Mouse (Mus musculus) mesoderm, embryonic 11.5 days (tissue): ENCODE measurements at regions not wholly inside any gene's neighbourhood (a gene's known extent, or its start where the extent isn't known, plus 50 kb on each side); places are given as distances from the start of the nearest gene placed in this dataset.

Experiments
- DNase-seq: peaks from one replicate; pipeline ENCODE4 v3.0.0-alpha.2; 2012; ENCODE audit warnings: low read depth, low spot score

DNA sequence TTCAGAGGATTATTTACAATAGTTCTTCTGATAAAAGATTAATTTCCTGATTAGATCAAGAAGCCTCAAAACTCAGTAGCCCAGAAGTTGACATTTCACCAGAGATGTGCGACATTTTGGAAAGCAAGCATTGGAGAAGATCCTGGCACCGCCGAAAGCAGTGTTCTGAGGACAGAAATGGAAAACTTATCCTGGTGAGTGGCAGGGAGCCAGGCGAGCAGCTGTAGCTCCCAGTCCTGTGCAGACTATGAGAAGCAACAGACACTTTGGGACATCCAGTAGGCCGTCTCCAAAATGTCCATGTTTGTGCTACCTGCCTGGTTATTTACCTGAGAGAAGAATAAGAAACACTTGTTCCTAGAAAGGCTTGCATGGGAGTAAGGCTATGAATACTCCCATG, 202.1 kb upstream of the Elac2 start:
- DNase-seq, result no peak

DNA sequence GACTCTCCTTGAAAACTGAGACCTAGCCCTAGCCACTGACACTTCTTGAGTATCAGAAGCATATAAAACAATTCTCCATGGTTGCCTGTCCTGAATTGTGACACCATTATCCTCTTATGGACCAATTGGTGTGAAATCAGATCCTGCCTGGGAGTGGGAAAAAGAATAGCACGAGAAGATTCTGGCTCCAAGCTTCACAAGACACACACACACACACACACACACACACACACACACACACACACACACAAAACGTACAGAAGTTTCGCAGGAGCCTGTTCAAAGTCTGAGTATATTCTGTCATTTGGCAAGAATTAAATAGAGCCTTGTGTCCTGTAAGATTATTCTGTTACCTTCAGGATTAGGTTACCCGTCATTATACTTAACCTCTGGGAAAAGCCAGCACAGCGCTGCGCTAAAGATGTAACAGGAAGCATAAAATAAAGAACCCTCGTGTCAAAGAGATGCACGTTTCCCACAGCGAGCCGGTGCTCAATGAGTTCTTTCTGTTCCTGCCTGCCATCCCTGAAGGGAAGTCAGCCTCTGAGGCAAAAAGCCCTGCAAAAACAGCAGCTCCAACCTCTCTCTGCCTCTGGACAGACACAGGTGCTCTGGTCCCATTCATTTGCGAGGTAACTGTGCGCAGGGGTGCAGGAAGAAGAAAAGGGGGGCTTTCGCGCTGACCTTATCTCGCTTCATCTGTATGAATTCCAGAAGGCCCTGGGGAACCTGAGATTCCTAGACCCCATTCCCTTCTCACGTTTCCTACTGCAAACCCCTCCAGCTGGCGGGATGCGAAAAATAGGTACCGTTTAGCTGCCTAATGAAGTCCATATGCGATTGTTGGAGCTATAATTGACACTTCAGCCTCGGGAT, 178.4 kb upstream of the Elac2 start:
- peak; percentile 85 for DNase-seq

DNA sequence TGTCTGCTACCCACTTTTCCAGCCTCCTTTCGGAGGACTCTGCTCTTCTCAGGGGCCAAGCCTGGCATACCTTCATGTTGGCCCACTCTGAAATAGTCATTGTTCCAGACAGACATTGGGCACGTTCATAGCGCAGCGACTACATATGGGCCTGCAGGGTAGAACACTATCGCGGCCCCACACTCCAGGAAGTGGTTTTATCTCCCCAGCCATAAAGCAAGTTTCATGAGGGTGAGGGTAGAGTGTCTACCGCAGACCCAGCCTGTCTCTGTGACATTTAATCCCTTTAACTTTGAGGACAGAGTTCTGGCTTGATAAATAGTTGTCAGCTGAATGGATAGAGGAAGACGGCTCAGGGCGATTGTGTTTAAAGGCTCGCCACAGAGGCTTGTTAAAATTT, 177.5 kb upstream of the Elac2 start:
- DNase-seq, result peak; percentile 49

DNA sequence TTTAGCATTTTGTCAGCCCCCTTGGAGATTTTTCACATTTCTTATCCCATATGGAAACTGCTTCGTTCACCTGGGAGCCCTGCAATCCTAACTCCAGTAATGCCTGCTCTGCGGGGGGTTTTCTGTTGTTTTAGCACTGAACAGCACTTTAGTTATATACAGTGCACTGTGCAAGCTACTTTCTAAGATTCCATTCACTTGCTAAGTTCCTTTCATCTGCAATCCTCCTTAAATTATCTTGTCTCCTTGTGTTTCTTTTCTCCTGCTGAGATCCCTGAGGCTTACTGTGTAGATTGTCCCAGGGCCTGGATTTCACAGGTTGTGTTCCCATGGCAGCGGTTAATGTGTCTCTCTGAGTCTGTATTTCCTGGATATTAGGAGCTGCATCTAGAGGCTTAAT, 173.3 kb upstream of the Elac2 start:
- DNase-seq, result no peak

DNA sequence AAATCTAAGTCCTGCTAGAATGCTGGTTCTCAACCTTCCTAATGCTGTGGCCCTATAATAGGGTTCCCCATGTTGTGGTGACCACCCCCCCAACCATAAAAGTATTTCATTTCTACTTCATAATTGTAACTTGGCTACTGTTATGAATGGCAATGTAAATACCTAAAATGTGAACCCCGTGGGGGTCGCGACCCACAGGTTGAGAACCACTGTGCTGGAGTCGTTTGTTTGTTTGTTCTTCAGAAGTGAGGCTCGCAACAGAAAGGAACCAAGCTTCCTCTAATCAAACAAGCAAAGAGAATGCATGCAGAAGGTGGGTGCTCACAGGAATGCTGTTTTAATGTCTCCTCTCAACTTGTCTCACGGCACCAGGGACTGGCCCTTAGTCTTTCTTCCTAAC, 166.4 kb upstream of the Elac2 start:
- DNase-seq, result no peak

DNA sequence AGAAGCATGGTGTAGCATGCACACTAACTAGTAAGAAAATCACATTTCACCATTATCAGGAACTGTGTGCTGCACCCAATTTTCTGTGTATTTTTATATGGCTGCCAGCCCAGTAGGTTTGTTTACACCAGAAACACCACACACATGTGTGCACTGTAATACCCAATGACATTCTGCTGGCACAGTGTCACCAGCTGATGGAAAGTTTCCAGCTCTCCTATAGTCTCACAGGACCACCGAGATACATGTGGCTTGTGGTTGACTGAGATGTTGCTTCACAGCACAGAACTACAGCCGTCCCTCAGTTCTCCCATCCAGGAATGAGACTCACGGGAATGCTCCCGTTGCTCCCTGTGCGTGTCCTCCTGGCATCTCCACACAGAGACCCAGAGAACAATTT, 149.4 kb upstream of the Elac2 start:
- DNase-seq, result no peak

DNA sequence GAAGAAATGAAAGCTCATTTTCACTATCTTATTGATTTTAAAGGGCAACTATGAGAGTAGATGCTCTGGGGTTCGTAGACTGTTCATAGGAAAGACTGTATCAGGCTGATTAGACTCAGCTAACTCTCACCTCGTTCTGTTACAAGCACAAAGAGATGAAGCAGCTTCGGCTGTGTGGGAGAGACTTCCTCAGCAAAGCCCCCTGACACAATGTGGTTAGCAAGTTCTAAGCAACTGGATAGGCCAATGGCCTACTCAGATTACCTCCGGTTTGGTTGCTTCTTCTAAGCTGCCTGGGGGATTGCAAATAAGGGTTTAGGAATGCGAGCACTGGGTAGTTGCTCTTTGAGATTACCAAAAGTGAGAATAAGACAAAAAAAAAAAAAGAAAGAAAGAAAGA, 146.4 kb upstream of the Elac2 start:
- no peak for DNase-seq

DNA sequence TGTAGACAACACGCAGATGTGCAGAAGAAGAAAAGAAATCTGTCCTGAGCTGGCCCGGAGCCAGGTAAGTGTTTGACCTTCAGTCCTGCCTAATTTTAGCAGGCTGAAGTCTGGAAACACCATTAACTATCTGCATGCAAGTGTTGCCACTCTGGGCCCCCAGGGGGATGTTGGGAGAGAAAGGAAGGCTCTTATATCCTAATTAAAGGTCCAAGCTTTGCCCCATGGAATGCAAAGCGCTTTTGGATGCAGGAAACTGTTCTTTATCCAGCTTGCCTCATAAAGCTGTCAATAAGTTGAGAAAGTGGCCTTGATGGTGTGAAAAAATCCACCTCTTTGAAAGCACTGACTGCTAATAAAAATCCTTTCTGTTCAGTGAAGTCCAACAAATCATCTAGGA, 145.1 kb upstream of the Elac2 start:
- peak; percentile 77 for DNase-seq

DNA sequence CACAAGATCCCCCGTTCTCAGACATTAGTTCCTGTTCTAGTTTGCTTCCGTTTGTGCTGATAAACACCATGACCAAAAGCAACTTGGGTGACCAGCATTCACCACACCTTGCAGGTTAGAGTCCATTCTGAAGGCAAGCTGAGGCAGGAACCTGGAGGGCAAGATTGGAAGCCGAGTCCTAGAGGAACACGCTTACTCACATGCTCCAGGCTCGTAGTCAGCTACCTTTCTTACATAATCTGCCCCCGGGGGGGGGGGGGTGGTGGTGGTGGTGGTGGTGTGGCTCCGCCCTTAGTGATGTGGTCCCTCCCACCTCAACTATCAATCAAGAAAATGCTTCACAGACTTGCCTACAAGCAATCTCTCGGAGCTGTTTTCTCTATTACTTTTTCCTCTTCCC, 142.1 kb upstream of the Elac2 start:
- no peak for DNase-seq

DNA sequence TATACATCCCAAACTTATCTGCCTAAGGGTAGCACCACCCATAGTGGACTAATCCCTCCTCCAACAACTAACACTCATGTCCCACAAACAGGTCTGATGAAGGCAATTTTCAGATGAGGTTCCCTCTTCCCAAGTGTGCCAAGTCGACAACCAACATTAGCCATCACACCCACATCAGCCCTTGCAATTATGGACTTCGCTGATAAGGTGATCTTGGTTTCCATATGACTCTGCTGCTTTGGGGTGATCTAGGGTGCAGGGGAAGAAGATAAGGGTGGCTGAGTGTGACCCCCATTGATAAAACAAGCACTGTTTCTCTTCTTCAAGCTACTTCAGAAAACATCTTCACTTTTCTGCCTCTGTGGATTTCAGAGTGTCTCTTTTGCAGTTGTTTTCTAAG, 137.7 kb upstream of the Elac2 start:
- DNase-seq, result no peak

DNA sequence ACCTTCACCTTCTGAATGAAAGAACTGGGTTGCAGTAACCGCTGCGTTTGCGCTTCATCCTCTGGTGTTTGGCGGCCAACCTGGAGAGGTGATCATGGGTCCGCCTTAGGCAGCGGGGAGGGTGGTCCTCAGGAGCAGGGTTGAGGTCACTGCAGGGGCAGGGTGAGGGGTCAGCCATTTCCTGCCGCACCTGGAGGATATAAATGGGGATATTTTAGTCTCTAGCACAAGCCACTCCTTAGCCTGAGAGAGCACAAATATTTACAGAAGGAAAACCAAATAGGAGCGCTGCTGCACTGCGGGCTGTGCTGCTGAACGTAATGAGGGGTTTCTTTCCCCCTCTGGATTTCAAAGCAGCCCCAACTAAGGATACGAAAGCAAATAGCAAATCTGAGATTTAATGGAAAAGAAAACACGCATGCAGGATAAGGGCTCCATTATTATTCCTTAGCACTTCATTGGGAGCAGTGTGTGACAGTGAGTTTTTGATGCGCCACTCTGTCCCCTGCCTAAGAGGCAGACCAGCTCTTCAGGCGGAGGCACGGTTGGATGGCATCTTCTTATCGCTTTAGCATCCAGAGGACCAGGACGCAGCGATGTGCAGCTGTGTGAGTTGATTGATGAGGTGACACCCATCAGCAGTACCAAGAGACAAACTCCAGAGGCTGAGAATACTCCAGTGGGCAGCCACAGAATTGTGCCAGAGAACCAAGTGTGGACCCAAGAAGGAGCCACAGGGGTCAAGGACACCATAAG, 135.9 kb upstream of the Elac2 start:
- peak; percentile 17 for DNase-seq

DNA sequence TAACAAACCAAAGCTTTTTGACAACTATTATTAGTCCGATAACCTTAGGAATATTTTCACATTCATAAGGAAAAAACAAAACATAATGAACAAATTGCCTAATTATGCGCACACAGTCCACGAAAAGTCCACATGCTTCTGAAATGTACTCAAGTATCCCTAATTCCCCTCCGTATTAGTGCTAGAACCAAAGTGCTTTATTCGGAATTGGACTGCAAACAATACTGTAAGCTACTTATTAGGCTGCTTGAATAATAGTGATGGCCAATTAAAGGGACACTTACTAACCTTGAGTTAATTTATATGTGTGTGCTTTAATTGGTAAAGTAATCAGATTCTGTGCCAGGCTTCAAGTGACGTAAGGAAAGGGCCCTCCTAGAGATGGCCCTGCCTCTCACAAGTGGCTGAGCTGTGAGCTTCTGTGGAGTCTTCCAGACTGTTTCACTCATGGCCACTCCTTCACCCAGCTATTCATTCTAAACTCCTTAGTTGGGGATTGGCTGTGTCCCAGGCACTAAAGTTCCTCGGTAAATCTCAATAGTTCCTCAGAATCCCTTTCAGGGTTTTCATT, 132.2 kb upstream of the Elac2 start:
- no peak for DNase-seq

DNA sequence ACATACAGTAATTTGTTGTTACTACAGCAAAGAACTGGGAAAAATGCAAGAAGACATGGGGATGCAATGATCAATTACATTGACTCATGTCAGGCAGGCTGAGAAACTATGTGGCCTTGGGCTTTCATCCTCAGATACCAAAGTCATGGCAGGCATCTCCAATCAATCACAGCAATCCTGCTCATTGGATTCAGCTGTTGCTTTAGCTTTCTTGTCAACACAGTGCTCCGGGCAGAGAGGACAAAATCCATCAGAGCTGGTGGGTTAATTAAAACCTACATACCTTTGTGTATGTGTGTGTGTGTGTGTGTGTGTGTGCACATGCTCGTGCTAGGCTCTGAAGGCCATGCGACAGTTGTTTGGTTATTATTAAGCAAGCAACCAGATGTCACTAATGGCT, 119.2 kb upstream of the Elac2 start:
- DNase-seq, result peak; percentile 47

DNA sequence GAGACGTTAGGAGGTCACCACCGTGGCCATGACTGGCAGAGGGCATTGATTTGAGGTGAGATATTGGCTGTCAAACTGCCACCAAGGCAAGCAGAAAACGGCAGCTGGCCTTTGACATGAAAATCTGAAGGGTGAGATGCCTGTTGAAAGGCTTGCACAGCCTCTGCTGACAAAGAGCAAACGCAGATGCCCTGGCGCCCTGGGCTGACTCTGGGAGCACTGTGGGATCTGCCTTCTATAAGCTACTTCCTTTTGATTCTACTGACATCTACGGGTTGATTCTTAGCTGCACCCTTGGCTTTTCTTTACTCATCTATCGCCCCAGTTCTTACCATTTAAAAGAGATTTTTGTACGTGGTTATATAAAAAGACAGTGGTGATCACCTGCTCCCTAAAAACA, 98.2 kb upstream of the Elac2 start:
- no peak for DNase-seq

DNA sequence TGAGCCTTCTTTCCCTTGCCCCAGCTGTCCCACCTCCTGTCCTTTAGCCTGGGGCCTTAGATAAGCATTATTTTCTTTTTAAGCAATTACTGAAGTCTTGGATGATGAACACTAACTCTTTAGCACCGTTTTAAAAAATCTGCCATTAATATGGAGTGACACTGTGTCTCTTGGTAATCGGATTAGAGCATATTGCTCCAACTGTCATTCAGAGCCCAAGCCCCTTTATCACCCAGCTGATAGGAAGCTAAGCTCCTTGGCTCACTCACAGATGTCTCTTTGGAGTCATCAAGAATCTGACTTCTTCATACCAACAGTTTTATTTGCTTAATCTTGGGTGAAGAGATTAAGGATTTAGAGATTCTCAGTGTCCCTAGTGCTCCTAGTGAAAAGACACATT, 94.3 kb upstream of the Elac2 start:
- no peak for DNase-seq

DNA sequence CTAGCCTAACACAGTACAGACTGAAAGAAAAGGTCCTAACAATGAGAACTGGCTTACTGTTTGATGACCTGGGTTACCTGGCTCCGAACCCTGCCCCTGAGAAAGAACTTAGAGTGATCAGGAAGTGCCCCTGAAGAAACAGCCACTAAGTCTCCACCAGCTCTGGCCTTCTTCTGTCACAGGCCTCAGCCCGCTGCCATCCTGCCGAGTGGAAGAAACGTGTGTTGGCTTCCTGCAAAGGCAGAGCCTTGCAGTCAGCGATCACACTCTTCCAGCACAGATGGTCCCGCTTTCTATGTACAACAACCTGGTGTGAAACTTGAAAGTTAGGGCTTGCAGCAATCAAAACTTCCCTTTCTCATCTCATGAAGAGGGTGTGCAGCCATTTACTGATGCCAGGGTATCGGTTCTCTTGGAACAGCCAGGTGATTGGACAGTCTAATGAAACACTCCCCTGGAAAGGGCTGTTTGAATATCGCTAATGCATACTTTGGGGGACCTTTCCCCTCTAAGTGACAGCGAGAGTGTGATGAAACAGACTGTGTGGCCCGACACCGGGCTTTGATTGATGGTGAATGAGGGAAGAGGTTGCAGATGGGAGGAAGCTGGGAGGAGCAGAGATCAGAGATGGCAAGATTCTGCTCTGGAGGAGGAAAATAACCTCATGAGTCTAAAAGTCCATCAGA, 89.4 kb upstream of the Elac2 start:
- peak; percentile 36 for DNase-seq

DNA sequence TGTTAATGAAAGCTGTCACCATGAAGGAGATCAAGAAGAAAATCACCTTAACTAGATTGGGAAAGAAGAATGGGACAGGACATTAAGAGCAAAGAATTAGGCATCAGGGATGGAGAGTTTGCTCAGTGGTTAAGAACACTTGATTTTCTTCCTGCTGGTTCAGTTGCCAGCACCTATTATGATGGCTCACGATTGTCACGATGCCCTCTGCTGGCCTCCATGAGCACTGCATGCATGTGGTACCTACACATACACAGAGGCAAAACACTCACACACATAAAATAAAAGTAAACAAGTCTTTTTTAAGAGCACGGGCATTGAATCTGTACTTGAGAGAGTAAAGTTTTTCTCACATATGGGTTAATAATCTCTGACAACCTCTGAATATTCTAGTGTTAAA, 88.1 kb upstream of the Elac2 start:
- peak; percentile 58 for DNase-seq

DNA sequence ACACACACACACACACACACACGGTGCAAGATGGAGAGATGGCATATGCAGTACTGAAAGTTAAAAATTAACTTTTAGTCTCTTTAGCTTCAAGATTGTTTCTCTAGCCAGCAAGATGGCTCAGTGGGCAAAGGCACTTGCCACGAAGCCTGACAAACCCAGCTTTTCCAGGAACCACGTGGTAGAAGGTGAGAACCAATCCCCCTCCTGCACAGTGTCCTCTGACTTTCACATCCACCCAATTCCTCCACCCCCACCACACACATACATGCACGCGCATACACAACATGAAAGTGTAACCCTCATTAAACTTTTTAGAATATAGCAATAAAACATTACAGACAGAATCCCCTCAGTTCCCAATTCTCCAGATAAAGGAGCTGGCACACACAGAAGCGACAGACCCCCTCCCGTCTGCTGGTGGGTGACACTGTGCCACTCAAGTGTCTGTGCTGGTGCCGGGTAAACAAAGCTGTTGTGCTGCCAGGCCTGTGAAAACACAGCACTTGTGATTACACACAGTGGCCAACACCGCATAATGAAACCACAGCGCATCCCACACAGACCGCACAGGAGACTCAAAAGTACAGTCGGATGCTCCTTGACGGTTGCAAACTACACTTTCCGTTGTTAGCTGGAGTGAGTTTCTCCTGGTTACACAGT, 82.9 kb upstream of the Elac2 start:
- no peak for DNase-seq

DNA sequence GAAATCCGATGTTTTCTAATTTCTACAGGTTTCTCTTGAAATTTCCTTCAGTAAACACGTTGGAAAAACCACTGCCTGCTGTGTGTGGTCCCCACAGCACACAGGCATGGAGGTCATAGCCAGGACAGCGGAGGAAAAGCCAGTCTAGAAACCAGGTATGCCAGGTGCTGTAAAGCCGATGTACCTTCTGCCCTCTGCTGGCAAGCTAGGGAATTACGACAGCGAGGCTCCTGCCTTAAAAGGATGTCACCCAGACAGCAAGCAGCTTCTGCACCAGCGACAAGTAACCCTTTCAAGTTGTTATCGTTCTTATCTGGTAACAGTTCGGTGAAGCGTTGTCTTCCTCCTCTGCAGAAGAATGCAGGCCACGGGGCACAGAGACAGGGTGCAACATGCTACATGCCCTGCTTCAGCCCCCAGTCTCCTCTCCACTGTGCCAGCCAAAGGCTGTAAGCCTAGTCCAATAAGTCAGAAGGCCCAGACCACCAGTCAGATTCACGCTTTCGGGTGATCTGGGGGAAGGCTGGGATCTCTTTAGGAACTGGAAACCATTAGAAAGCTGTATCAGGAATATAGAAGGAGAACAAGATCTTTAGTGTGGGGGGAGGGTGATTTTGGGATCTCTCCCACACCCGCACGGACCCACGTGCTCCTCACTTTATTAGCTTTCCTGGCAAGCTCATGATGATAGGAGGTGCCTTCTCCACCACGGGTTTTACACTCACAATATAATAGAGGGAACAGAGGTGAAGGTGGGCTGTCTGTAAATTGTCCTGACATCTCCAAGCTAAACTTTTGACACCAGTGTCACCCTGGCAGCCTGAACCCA, 79.9 kb upstream of the Elac2 start:
- peak; percentile 80 for DNase-seq

DNA sequence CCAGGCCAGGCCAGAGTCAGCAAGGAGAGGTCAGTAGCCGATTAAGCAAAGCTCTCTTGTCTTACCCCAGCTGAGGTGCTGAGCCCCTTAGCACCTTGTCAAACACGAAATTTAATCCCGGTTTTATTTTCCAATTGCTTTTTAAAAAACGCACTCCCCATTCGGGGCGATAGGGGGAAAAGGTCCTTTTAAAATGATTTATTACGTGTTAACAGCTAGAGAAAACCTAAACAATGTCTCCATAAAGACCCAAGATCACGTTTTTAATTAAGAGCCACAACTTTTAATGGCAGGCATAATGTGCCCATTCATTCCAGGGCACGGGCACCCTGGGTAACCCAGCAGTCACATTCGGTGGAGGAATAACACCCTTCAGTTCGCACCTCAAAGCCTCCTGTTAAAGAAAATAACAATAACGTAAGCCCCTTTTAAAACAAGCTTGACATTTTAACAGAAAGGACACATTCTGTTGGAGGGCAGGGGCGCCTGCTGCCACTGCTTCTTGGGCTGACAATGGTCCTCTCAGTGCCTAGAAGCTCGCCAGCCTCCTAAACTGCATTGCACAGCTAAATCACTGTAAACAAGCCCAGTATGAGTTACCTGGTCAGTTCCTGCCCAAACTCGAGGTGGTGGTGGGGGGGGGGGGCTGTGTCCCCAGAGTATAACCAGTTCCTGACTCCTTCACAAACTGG, 79.1 kb upstream of the Elac2 start:
- DNase-seq, result peak; percentile 17
